Mouse (Mus musculus) erythroblast, embryonic 14.5 days (primary cell): ENCODE data around the gene Nfia.

Experiments
- GATA1 ChIP-seq: IDR thresholded peaks from 2 replicates; pipeline ENCODE4 v1.6.1; 2012; ENCODE audit warnings: low read length, inconsistent platforms, mixed read lengths
- TAL1 ChIP-seq: IDR thresholded peaks from 3 replicates; pipeline ENCODE4 v1.6.1; 2012; ENCODE audit warnings: low read length, inconsistent platforms, mixed read lengths

- TF ChIP-seq TAL1, result no peak
- TF ChIP-seq GATA1, result no peak
These were observed 87.8 kb downstream of the Nfia start for GRCm38 (mm10) chr4:97860376-97860775.
